Mouse (Mus musculus): ENCODE data around the gene Ext2. TPM values are rescaled to one million over a fixed set of nuclear protein-coding genes. Genes with fewer than 3 reads are reported as not detected.

The Ext2 gene
- total and polyA plus RNA-seq, 3 experiments: 28.9 to 44.0 (median 43.8) TPM

DNA sequence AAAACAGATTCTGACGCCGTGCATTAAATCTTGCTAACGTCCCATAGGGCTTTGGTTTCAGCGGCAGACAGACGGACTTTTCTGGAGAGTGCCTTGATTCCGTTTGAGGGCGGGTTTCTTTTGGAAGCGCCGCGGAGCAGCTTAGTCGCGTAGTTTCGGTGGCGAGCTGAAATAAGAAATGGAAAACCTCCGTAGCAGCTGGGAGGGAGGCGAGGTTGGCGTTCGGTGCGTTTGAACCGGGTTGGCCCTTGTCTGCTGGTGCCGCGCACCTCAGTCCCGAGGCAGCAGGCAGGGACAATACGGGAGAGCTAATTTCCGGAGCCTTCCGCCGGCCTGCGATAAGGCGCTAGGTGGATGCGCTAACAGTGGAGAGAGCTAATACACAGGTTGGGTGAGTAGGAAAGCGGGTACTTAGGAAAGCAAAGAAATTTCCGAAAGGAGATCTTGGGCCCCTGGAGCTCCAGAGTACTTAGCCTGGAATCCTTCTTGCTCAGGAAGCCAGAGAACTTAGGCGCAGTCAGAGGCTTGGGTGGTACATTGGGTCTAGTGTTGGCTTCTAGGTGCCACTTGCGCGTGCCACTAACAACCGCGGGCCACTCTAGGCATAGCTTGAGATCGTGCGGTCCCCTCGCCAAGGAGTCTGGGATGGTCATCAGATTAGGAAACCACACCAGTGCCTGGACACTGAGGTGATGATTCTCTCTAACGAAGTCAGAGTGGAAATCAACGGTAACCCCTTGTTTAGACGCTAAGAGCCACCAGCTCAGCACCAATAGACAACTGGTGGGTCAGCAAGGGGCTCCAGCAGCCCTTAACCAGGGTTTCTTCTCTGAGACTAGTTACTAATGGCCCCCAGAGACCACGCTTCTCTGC is 175.1 kb downstream of the Ext2 start:
- intact Hi-C loops (cut with DNase I): no loop called here
- WGBS: 4% methylated on average over 44 of the region's 44 CpGs
- no peaks in the 10 kb centered on the region for H3K79me2 ChIP-seq (replicated peaks; ENCODE audit: control insufficient read depth, insufficient read depth, low read length)

GRCm38 (mm10) chr2:93645626-93646320 is 176.6 kb downstream of the Ext2 start:
- H3K4me1 ChIP-seq (ENCODE audit: control insufficient read depth, insufficient read depth, low read length): no peaks in the 10 kb centered on the region; the same call in 1 of the 2 replicates
- no peak overlapping the region for H3K27ac ChIP-seq
- peaks cover 38% of the 10 kb centered on the region for H3K27me3 ChIP-seq (ENCODE audit: control insufficient read depth, insufficient read depth, low read length)
- H3K79me2 ChIP-seq (replicated peaks; ENCODE audit: control insufficient read depth, insufficient read depth, low read length): no peaks in the 10 kb centered on the region
- TF ChIP-seq CTCF (IDR thresholded peaks at IDR 0.05): no peak
- TF ChIP-seq POLR2A (IDR thresholded peaks at IDR 0.05; ENCODE audit: insufficient read depth, low read depth, low read length): no peak
- TF ChIP-seq EP300 (IDR thresholded peaks at IDR 0.05; ENCODE audit: insufficient read depth, low read depth, low read length): no peak
- H3K4me3 ChIP-seq: peak overlapping the region; percentile 36
- no peak overlapping the region for H3K9ac ChIP-seq (ENCODE audit: low read depth, low read length)
- peak; percentile 30 to 53 for DNase-seq
- WGBS: 27% methylated on average over 33 of the region's 33 CpGs
- intact Hi-C loops (cut with DNase I): no loop called here
- H3K36me3 ChIP-seq (ENCODE audit: control insufficient read depth, insufficient read depth, low read length): no peaks in the 10 kb centered on the region

More for the DNA sequence above, 175.1 kb downstream of the Ext2 start:
- peak overlapping the region; percentile 37 for H3K4me3 ChIP-seq
- H3K4me1 ChIP-seq (ENCODE audit: control insufficient read depth, insufficient read depth, low read length): no peaks in the 10 kb centered on the region; the same call in 1 of the 2 replicates
- DNase-seq: peak; percentile 35 to 48
- no peak overlapping the region for H3K9ac ChIP-seq (ENCODE audit: low read depth, low read length)
- no peak overlapping the region for H3K27ac ChIP-seq
- no peaks in the 10 kb centered on the region for H3K36me3 ChIP-seq (ENCODE audit: control insufficient read depth, insufficient read depth, low read length)
- no peak for TF ChIP-seq EP300 (IDR thresholded peaks at IDR 0.05; ENCODE audit: insufficient read depth, low read depth, low read length)
- TF ChIP-seq POLR2A (IDR thresholded peaks at IDR 0.05; ENCODE audit: insufficient read depth, low read depth, low read length): no peak
- TF ChIP-seq CTCF (IDR thresholded peaks at IDR 0.05): no peak
- peaks cover 37% of the 10 kb centered on the region for H3K27me3 ChIP-seq (ENCODE audit: control insufficient read depth, insufficient read depth, low read length)

DNA sequence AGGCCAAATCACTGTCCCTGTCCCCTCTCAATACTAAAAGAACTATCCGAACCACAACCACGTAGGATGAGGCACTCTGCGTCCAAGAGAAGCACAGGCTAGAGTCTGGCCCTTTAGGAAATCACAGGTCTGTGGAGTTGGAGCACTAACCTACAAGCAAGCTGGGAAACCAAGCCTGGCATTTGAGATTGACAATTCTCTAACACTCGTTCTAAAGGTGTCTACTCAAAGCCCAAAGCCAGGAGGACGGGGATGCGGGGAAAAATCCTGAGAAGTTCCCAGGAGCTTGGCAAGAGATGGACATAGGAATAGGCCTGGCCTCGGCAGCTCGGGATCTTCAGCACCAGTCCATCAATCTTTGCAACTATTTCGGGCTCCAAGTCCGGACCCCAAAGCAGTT is 177.2 kb downstream of the Ext2 start:
- H3K4me3 ChIP-seq: no peak overlapping the region
- intact Hi-C loops (cut with DNase I): no loop called here
- H3K79me2 ChIP-seq (replicated peaks; ENCODE audit: control insufficient read depth, insufficient read depth, low read length): no peaks in the 10 kb centered on the region
- no peaks in the 10 kb centered on the region; the same call in 1 of the 2 replicates for H3K4me1 ChIP-seq (ENCODE audit: control insufficient read depth, insufficient read depth, low read length)
- H3K36me3 ChIP-seq (ENCODE audit: control insufficient read depth, insufficient read depth, low read length): no peaks in the 10 kb centered on the region
- no peak overlapping the region for H3K27ac ChIP-seq
- WGBS: 84% methylated on average over 10 of the region's 10 CpGs
- no peak for TF ChIP-seq POLR2A (IDR thresholded peaks at IDR 0.05; ENCODE audit: insufficient read depth, low read depth, low read length)
- no peak for TF ChIP-seq CTCF (IDR thresholded peaks at IDR 0.05)
- TF ChIP-seq EP300 (IDR thresholded peaks at IDR 0.05; ENCODE audit: insufficient read depth, low read depth, low read length): no peak
- no peak for DNase-seq
- H3K9ac ChIP-seq (ENCODE audit: low read depth, low read length): no peak overlapping the region
- H3K27me3 ChIP-seq (ENCODE audit: control insufficient read depth, insufficient read depth, low read length): peaks cover 38% of the 10 kb centered on the region

DNA sequence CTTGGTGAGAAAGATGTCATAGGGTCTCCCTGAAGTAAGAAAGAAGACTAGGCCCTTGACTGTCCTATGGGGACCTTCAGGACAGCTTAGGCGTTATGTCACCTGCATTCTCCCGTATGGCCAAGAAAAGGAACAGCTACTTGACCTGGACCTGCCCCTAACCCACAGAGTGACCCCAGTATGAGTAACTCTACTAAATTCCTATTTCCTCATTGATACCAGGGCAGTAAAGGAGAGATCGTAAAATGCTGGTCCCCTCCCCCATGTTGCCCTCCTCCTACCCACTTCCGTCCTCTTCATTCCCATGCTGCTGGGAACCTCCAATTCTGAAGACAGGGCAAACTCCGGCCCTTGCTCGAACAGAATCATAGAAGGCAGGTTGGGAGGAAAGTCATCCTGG is 177.6 kb downstream of the Ext2 start:
- Histone ChIP-seq H3K36me3 (ENCODE audit: control insufficient read depth, insufficient read depth, low read length) (no peaks in the 10 kb centered on the region), H3K27ac (no peak overlapping the region), H3K4me3 (no peak overlapping the region), H3K9ac (ENCODE audit: low read depth, low read length) (no peak overlapping the region), H3K79me2 (replicated peaks; ENCODE audit: control insufficient read depth, insufficient read depth, low read length) (no peaks in the 10 kb centered on the region), H3K4me1 (ENCODE audit: control insufficient read depth, insufficient read depth, low read length) (no peaks in the 10 kb centered on the region; the same call in 1 of the 2 replicates), H3K27me3 (ENCODE audit: control insufficient read depth, insufficient read depth, low read length) (peaks cover 38% of the 10 kb centered on the region)
- intact Hi-C loops (cut with DNase I): no loop called here
- DNase-seq: no peak
- TF ChIP-seq POLR2A (IDR thresholded peaks at IDR 0.05; ENCODE audit: insufficient read depth, low read depth, low read length): no peak
- no peak for TF ChIP-seq CTCF (IDR thresholded peaks at IDR 0.05)
- TF ChIP-seq EP300 (IDR thresholded peaks at IDR 0.05; ENCODE audit: insufficient read depth, low read depth, low read length): no peak
- 88% methylated on average over 6 of the region's 6 CpGs for WGBS

- Histone ChIP-seq H3K79me2 (replicated peaks; ENCODE audit: control insufficient read depth, insufficient read depth, low read length) (no peaks in the 10 kb centered on the region), H3K9ac (ENCODE audit: low read depth, low read length) (no peak overlapping the region), H3K36me3 (ENCODE audit: control insufficient read depth, insufficient read depth, low read length) (no peaks in the 10 kb centered on the region), H3K27ac (no peak overlapping the region), H3K27me3 (ENCODE audit: control insufficient read depth, insufficient read depth, low read length) (peaks cover 40% of the 10 kb centered on the region), H3K4me1 (ENCODE audit: control insufficient read depth, insufficient read depth, low read length) (no peaks in the 10 kb centered on the region; the same call in 1 of the 2 replicates), H3K4me3 (no peak overlapping the region)
- WGBS: 89% methylated on average over 4 of the region's 4 CpGs
- TF ChIP-seq POLR2A (IDR thresholded peaks at IDR 0.05; ENCODE audit: insufficient read depth, low read depth, low read length): no peak
- TF ChIP-seq EP300 (IDR thresholded peaks at IDR 0.05; ENCODE audit: insufficient read depth, low read depth, low read length): no peak
- no peak for TF ChIP-seq CTCF (IDR thresholded peaks at IDR 0.05)
- DNase-seq: no peak
- intact Hi-C loops (cut with DNase I): no loop called here
These were observed 178.1 kb downstream of the Ext2 start for GRCm38 (mm10) chr2:93644234-93644633.

Measured in heart, adult 2 months (tissue).